Mouse (Mus musculus): Measurements from ENCODE around the gene Mfsd14a. TPM values are rescaled to one million over a fixed set of nuclear protein-coding genes. Genes with fewer than 3 reads are reported as not detected.

The Mfsd14a gene
- polyA plus RNA-seq, 1 experiment from 2014 or later = 84.7 TPM

DNA sequence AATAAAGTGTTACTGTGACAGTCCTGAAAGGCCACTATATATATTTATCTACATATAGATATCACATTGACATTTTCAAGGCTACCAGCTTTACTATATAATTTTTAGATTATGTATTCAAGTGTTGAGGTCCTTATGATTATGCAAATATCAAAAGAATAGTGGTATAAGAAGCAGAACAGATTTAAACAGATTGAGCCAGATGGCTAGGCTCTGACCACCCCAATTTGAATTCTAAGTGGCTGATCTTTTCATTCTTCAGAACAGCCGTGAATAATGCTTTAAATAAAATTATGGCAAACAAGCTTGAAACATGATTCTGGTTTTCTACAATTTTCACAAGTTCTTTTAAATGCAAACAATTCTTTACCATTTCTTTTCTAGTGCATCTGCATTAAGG is 31.0 kb downstream of the Mfsd14a start:
- Histone ChIP-seq H3K4me2 (no peak overlapping the region), H3K9me3 (no peaks in the 10 kb centered on the region), H3K9ac (replicated peaks) (no peak overlapping the region), H3K27me3 (no peaks in the 10 kb centered on the region), H3K4me1 (replicated peaks) (no peaks in the 10 kb centered on the region), H3K4me3 (replicated peaks) (no peak overlapping the region), H3K27ac (no peak overlapping the region), H3K36me3 (peaks cover 78% of the 10 kb centered on the region)
- 77% methylated on average over 1 of the region's 1 CpGs for WGBS
- ATAC-seq (ENCODE audit: insufficient number of reproducible peaks, insufficient read depth, low FRiP score, low TSS enrichment, low read depth) = no peak

DNA sequence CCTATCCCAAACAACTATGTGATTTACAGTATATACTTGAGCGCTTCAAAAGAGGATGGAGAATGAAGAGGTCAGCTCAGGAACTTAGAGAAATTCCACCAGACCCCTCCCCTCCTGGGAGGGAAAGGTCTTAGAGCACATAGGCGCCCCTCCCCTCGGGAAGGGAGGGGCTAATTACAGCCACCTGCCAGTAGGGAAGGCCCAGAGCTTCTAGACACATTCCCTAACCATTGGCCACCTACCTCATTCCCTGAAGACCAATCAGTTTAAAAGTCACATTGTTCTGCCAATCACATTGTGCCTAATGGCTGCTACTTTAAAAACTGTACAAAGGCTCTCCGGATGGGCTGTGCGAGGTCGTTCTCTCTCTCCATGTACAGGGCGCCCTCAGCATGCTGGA is 39.8 kb downstream of the Mfsd14a start:
- no peaks in the 10 kb centered on the region for H3K27me3 ChIP-seq
- no peaks in the 10 kb centered on the region for H3K9me3 ChIP-seq
- no peaks in the 10 kb centered on the region for H3K4me1 ChIP-seq (replicated peaks)
- peaks cover 58% of the 10 kb centered on the region for H3K36me3 ChIP-seq
- H3K4me2 ChIP-seq = no peak overlapping the region
- no peak overlapping the region for H3K27ac ChIP-seq
- 91% methylated on average over 7 of the region's 7 CpGs for WGBS
- H3K4me3 ChIP-seq (replicated peaks) = no peak overlapping the region
- ATAC-seq (ENCODE audit: insufficient number of reproducible peaks, insufficient read depth, low FRiP score, low TSS enrichment, low read depth) = no peak
- no peak overlapping the region for H3K9ac ChIP-seq (replicated peaks)

DNA sequence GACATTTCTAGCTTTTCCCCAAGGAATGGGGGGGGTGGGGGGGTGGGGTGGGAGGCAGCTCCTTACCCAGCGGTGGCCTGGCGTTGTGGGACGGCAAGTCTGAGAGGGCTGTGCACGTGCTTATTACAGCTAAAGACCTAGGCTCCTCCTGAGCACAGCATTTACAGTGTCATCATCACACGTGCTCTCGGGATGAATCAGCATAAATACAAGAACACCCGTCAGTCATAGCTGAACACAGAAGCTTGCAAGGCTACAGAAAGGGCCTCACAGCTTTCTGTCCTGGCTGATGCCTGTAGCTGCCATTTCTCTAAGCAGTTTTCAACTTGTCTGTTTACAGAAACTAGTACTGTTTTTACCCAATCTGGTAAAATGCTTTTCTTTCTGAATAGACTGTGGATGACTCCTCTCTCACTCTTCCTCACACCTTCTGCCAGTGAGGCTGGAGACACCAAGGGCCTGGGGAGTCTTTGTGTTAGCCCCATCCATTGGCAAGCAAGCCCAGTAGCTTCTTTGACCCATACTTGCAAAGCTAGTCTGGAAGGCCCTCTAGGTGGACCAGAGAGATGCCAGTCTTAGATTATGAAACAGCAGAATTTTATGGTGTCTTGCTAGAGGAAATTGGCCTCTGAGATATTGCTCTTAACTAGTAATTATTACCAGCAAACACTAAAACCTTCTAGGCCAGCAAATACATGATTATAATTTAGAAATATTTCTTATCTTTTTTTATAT is 41.7 kb downstream of the Mfsd14a start:
- Histone ChIP-seq H3K4me2 (no peak overlapping the region), H3K9me3 (no peaks in the 10 kb centered on the region), H3K27me3 (no peaks in the 10 kb centered on the region), H3K36me3 (peaks cover 58% of the 10 kb centered on the region), H3K9ac (replicated peaks) (no peak overlapping the region), H3K27ac (no peak overlapping the region), H3K4me1 (replicated peaks) (no peaks in the 10 kb centered on the region), H3K4me3 (replicated peaks) (no peak overlapping the region)
- 95% methylated on average over 7 of the region's 7 CpGs for WGBS
- no peak for ATAC-seq (ENCODE audit: insufficient number of reproducible peaks, insufficient read depth, low FRiP score, low TSS enrichment, low read depth)

DNA sequence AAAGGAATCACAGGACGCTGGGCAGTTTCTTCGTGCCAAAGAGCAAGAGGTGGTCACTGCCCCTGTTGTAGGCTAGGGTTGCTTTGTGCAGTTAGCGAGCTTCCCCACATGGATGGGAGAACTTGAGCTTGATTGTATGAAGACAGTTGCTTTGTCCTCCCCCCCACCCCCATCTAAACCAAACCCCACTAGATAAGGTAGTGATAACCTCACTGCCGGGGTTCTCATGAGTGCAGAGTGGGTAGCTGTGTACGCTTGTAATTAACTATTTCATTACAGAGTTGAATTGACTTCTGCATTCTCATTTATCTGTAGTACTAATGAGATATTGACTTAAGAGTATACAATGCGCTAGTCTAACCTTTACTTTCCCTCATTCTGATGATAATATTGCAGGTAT is 43.6 kb downstream of the Mfsd14a start:
- Histone ChIP-seq H3K4me3 (replicated peaks) (no peak overlapping the region), H3K27ac (no peak overlapping the region), H3K27me3 (no peaks in the 10 kb centered on the region), H3K36me3 (peaks cover 78% of the 10 kb centered on the region), H3K9ac (replicated peaks) (no peak overlapping the region), H3K4me1 (replicated peaks) (no peaks in the 10 kb centered on the region), H3K9me3 (no peaks in the 10 kb centered on the region), H3K4me2 (no peak overlapping the region)
- 90% methylated on average over 6 of the region's 6 CpGs for WGBS
- ATAC-seq (ENCODE audit: insufficient number of reproducible peaks, insufficient read depth, low FRiP score, low TSS enrichment, low read depth) = no peak

DNA sequence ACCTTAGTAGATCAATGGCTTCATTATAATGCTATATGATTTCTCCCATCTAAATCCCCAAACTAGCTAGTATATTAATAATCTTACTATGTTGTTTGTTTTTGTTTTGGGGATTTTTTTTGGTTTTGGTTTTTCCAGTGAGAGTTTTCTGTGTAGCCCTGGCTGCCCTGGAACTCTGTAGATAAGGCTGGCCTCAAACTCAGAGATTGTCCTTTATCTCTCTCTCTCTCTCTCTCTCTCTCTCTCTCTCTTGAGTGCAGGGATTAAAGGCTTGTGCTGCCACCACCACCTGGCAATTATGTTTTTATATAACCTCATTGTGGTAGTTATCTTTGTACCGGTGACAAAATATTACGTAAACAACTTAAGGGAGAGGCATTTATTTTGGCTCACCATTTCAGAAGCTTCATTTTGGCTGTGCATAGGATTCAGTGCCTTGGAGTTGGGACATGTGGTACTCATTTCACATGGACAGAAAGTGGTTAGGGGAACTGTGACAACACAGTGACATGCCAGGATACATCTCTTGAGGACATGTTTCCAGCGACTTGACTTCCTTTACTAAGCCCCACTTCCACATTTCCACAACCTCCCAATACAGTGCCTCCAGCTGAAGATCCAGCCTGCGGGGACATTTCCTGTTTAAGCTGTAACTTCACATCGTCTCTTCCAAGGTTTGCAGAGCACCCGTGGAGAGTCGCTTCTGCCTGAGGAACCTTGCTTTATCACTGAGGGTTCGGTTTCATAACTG is 47.0 kb downstream of the Mfsd14a start:
- no peak for ATAC-seq (ENCODE audit: insufficient number of reproducible peaks, insufficient read depth, low FRiP score, low TSS enrichment, low read depth)
- H3K36me3 ChIP-seq = peaks cover 65% of the 10 kb centered on the region

DNA sequence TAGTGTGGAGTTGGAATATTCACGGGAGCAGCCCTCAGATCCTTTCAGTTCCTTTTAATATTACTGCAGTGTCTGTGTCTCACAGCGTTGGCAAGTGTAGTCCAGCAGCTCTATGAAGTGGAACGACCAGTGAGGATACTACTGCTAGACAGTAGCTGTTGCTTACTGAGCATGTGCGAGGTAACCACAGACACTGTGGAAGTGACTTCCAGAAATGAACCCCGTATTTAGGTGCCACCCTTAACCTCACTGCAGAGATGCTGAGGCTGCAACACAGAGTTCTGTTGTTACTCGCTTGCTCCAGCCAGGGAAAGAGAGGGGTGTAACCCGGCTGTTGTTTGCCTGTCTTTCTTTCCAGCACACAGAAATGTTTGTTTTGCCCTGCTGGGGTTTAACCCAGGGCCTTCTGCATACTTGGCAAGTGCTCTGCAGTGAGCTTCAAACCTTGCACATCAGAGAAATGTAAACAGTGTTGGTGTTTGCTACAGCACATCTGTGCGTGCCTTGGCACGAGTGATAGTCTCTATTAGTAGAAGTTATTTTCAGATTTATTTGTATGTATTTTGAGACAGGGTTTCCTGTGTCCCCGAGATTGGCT is 48.1 kb downstream of the Mfsd14a start, which contains the start of gene Trmt13:
Gene Trmt13, minus strand, starts transcription at position 293 of the 598 bp plus-strand sequence.
- no peak within 1 kb of the TSS for H3K4me3 ChIP-seq (replicated peaks)
- ATAC-seq (ENCODE audit: insufficient number of reproducible peaks, insufficient read depth, low FRiP score, low TSS enrichment, low read depth) = no peak
- 86% methylated on average over 10 of the region's 10 CpGs for WGBS
- peaks cover 64% of the 10 kb centered on the region for H3K36me3 ChIP-seq
- H3K4me1 ChIP-seq (replicated peaks) = no peaks in the 10 kb centered on the region
- H3K4me2 ChIP-seq = no peak within 1 kb of the TSS
- H3K27ac ChIP-seq = no peak within 1 kb of the TSS
- no peaks in the 10 kb centered on the region for H3K9me3 ChIP-seq
- H3K9ac ChIP-seq (replicated peaks) = no peak within 1 kb of the TSS
- H3K27me3 ChIP-seq = no peaks in the 10 kb centered on the region

More for the DNA sequence above, 47.0 kb downstream of the Mfsd14a start:
- H3K9me3 ChIP-seq = no peaks in the 10 kb centered on the region
- 91% methylated on average over 8 of the region's 8 CpGs for whole genome bisulfite sequencing
- no peak overlapping the region for H3K4me3 ChIP-seq (replicated peaks)
- no peaks in the 10 kb centered on the region for H3K27me3 ChIP-seq
- no peak overlapping the region for H3K4me2 ChIP-seq
- H3K9ac ChIP-seq (replicated peaks) = no peak overlapping the region
- H3K27ac ChIP-seq = no peak overlapping the region
- no peaks in the 10 kb centered on the region for H3K4me1 ChIP-seq (replicated peaks)

DNA sequence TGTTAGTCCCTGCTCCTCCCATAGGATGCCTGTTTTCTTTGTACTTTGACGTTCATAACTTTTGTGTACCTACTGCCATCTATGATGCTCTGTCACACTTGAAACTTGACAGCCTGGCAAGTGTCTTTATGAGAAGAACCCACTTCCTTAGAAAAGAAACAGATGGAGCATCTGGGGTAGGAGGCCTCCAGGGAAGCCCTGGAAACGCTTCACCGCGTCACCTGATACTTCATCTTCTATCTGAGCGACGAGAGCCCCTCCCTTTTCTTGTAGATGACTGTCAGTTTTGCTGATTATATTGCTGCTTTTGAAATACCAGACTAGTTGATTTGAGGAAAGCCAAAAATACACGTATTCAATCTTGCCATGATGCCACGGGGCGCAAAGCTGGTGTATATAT is 57.9 kb downstream of the Mfsd14a start:
- ATAC-seq (ENCODE audit: insufficient number of reproducible peaks, insufficient read depth, low FRiP score, low TSS enrichment, low read depth) = no peak
- Histone ChIP-seq H3K9me3 (no peaks in the 10 kb centered on the region), H3K9ac (replicated peaks) (no peak overlapping the region), H3K27me3 (no peaks in the 10 kb centered on the region), H3K36me3 (peaks cover 38% of the 10 kb centered on the region), H3K4me3 (replicated peaks) (no peak overlapping the region), H3K4me1 (replicated peaks) (no peaks in the 10 kb centered on the region), H3K27ac (no peak overlapping the region), H3K4me2 (no peak overlapping the region)
- 85% methylated on average over 9 of the region's 9 CpGs for WGBS

DNA sequence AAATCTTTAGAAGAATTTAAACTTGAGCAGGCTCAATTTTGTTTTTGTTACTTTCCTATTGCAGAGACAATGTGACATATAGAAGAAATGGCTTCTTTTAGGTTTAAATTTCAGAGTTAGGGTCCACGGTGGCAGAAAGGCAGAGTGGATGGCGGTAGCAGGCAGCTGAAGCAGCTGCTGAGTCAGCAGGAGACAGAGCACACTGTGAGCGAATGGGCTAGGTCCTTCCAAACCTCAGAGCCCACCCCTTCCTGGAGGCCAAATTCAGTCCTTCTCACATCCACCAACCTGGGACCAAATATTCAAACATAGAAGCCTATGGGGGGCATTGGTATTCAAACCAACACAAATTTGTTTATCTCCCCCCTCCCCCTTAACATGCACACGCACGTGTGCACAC is 60.7 kb downstream of the Mfsd14a start:
- ATAC-seq (ENCODE audit: insufficient number of reproducible peaks, insufficient read depth, low FRiP score, low TSS enrichment, low read depth) = no peak
- no peaks in the 10 kb centered on the region for H3K27me3 ChIP-seq
- H3K4me2 ChIP-seq = no peak overlapping the region
- no peak overlapping the region for H3K27ac ChIP-seq
- H3K36me3 ChIP-seq = peaks cover 14% of the 10 kb centered on the region
- H3K9me3 ChIP-seq = no peaks in the 10 kb centered on the region
- H3K4me3 ChIP-seq (replicated peaks) = no peak overlapping the region
- H3K9ac ChIP-seq (replicated peaks) = no peak overlapping the region
- 93% methylated on average over 5 of the region's 5 CpGs for WGBS
- H3K4me1 ChIP-seq (replicated peaks) = no peaks in the 10 kb centered on the region

DNA sequence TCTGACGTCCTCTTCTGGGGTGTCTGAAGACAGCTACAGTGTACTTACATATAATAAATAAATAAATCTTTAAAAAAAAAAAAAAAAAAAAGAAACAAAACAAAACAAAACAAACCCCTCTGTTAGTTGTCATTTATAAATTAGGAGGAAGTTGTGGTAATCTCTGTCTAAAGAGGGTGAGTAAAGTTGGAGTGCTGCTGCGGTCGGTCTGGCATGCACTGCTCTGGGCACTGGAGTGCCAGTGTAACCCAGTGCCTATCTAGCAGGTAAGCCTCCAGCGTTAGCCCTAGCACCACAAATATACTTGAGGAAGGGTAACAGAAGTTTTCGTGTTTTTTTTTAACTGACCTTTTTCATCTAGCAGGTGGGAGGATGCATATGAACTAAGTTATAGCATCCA is 61.5 kb downstream of the Mfsd14a start:
- no peak overlapping the region for H3K9ac ChIP-seq (replicated peaks)
- no peak overlapping the region for H3K27ac ChIP-seq
- H3K27me3 ChIP-seq = no peaks in the 10 kb centered on the region
- no peak for ATAC-seq (ENCODE audit: insufficient number of reproducible peaks, insufficient read depth, low FRiP score, low TSS enrichment, low read depth)
- peaks cover 1% of the 10 kb centered on the region; the same call in 1 of the 2 replicates for H3K4me1 ChIP-seq (replicated peaks)
- H3K9me3 ChIP-seq = no peaks in the 10 kb centered on the region
- WGBS = 88% methylated on average over 5 of the region's 5 CpGs
- no peak overlapping the region for H3K4me2 ChIP-seq
- peaks cover 10% of the 10 kb centered on the region; the same call in 1 of the 2 replicates for H3K36me3 ChIP-seq
- no peak overlapping the region for H3K4me3 ChIP-seq (replicated peaks)

DNA sequence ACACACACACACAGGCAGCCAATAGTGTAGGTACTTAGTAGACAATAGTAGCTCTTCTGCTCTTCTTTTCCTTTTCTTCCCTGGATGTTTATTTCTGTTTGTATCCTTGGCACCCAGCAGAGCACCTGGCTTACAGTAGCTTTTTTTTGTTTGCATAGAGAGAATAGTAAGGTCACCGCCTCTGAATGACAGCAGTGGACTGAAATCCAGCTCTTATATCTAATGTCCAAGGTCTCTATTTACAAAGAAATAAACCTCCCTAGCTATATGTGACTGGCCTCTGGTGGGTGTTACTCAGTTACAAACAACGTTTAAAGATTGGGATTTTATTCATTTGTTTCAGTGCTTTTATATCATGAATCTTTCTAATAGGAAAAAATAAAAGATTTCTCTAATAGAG is 62.8 kb downstream of the Mfsd14a start:
- 89% methylated on average over 2 of the region's 2 CpGs for WGBS

DNA sequence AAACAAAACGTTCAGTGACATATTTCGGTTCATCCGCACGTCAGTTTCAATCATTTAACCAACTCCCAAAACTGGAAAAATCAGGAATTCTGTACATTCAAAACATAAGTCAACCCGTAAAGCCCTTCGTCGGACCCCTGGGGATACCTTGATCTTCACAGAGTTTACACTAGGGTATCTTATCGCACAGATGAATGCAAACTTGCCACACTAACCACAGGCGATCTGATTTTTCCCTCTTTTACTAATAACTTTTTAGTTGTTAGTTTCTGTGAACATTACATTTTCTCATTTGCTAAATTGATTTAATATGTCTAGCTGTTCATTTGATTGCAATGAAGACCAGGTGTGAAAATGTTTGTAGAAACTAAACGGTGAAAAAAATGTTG is 66.9 kb downstream of the Mfsd14a start:
- H3K4me2 ChIP-seq = peak overlapping the region; percentile 71
- H3K27ac ChIP-seq = no peak overlapping the region
- peak overlapping the region; percentile 77 for H3K9ac ChIP-seq (replicated peaks)
- H3K27me3 ChIP-seq = no peaks in the 10 kb centered on the region
- H3K4me3 ChIP-seq (replicated peaks) = peak overlapping the region; percentile 76
- 9% methylated on average over 10 of the region's 10 CpGs for WGBS
- peaks cover 13% of the 10 kb centered on the region for H3K36me3 ChIP-seq
- ATAC-seq (ENCODE audit: insufficient number of reproducible peaks, insufficient read depth, low FRiP score, low TSS enrichment, low read depth) = no peak
- no peaks in the 10 kb centered on the region for H3K9me3 ChIP-seq
- peaks cover 6% of the 10 kb centered on the region for H3K4me1 ChIP-seq (replicated peaks)

More for the DNA sequence above, 62.8 kb downstream of the Mfsd14a start:
- Histone ChIP-seq H3K4me2 (no peak overlapping the region), H3K36me3 (peaks cover 9% of the 10 kb centered on the region; the same call in 1 of the 2 replicates), H3K27ac (no peak overlapping the region), H3K27me3 (no peaks in the 10 kb centered on the region), H3K4me1 (replicated peaks) (peaks cover 3% of the 10 kb centered on the region; the same call in 1 of the 2 replicates), H3K9ac (replicated peaks) (no peak overlapping the region), H3K4me3 (replicated peaks) (no peak overlapping the region), H3K9me3 (no peaks in the 10 kb centered on the region)
- no peak for ATAC-seq (ENCODE audit: insufficient number of reproducible peaks, insufficient read depth, low FRiP score, low TSS enrichment, low read depth)

All from limb, embryonic 12.5 days (tissue).